Mouse (Mus musculus) CH12.LX (cell line): ENCODE data around the gene Lrriq3. TPM values are rescaled to one million over a fixed set of nuclear protein-coding genes. Genes with fewer than 3 reads are reported as not detected.

Experiments used
- DNase-seq: peaks from one replicate; pipeline ENCODE4 v3.0.0-alpha.2; 2013; ENCODE audit errors: extremely low read depth
- H3K27ac ChIP-seq: 2 replicates; pipeline ENCODE4 v1.5.1; 2012; ENCODE audit warnings: low read depth, mild to moderate bottlenecking, control low read depth, moderate library complexity; ENCODE audit not compliant: insufficient read depth
- H3K27me3 ChIP-seq: replicated peaks from 2 replicates; pipeline ENCODE3; 2012; ENCODE audit warnings: inconsistent platforms
- H3K36me3 ChIP-seq, 2 experiments: replicated peaks in 1 of 2; 2 replicates each; pipeline versions ENCODE3 to v1.6.1; 2012; ENCODE audit warnings: inconsistent platforms in 1 of 2, low read length in 1 of 2, mild to moderate bottlenecking in 1 of 2, mixed read lengths in 1 of 2, moderate library complexity in 1 of 2; ENCODE audit not compliant: control insufficient read depth in 1 of 2, insufficient read depth in 1 of 2
- H3K4me1 ChIP-seq, 2 experiments: 2 replicates each; pipeline ENCODE4 v1.6.1; 2012; ENCODE audit warnings: inconsistent platforms in 1 of 2, moderate library complexity in 1 of 2; ENCODE audit not compliant: insufficient read depth in 2 of 2, control insufficient read depth in 1 of 2
- H3K4me2 ChIP-seq: 2 replicates; pipeline ENCODE4 v1.6.1; 2012; ENCODE audit warnings: low read depth, mild to moderate bottlenecking, control low read depth; ENCODE audit not compliant: poor library complexity, insufficient read depth, severe bottlenecking
- H3K4me3 ChIP-seq, 3 experiments: fragments of 150-350 bp in 1 of 3; sonication (generic) in 1 of 3; replicated peaks in 1 of 3; 2 replicates each; pipeline versions ENCODE3 to v1.5.1; 2011 to 2012; ENCODE audit warnings: low read depth in 2 of 3, low read length in 2 of 3, mild to moderate bottlenecking in 2 of 3, moderate library complexity in 2 of 3, control low read depth in 1 of 3, improper control_type of control experiment in 1 of 3, inconsistent platforms in 1 of 3, mixed read lengths in 1 of 3; ENCODE audit not compliant: poor library complexity in 1 of 3
- H3K79me2 ChIP-seq: replicated peaks from 2 replicates; pipeline ENCODE4 v1.6.1; 2012; ENCODE audit warnings: mild to moderate bottlenecking, moderate library complexity; ENCODE audit not compliant: control insufficient read depth, poor library complexity, insufficient read depth, severe bottlenecking; ENCODE audit errors: extremely low read depth
- H3K9ac ChIP-seq: 2 replicates; pipeline ENCODE4 v1.6.1; 2012; ENCODE audit warnings: low read depth, mild to moderate bottlenecking, control low read depth, moderate library complexity; ENCODE audit not compliant: insufficient read depth
- H3K9me3 ChIP-seq: replicated peaks from 2 replicates; pipeline ENCODE3; 2012; ENCODE audit warnings: low read length, inconsistent platforms, mixed read lengths
- BHLHE40 ChIP-seq: IDR thresholded peaks from 2 replicates; pipeline ENCODE4 v1.6.1; 2011; ENCODE audit warnings: mild to moderate bottlenecking, low read depth, low read length, improper control_type of control experiment
- CHD1 ChIP-seq: IDR thresholded peaks from 2 replicates; pipeline ENCODE4 v1.6.1; 2012; ENCODE audit warnings: low read depth, low read length, improper control_type of control experiment, inconsistent platforms
- CHD2 ChIP-seq: IDR thresholded peaks from 2 replicates; pipeline ENCODE4 v1.6.1; 2011; ENCODE audit warnings: low read length, improper control_type of control experiment
- CTCF ChIP-seq, 2 experiments: IDR thresholded peaks in 1 of 2; conservative IDR thresholded peaks in 1 of 2; 2 replicates each; pipeline ENCODE4 v1.5.1; 2011 to 2012; ENCODE audit warnings: low read depth in 2 of 2, low read length in 2 of 2, improper control_type of control experiment in 1 of 2, inconsistent platforms in 1 of 2, mild to moderate bottlenecking in 1 of 2, moderate library complexity in 1 of 2
- ELF1 ChIP-seq: IDR thresholded peaks from 2 replicates; pipeline ENCODE4 v1.6.1; 2014; ENCODE audit warnings: low read depth, mild to moderate bottlenecking, inconsistent platforms, low read length, improper control_type of control experiment
- EP300 ChIP-seq: IDR thresholded peaks from 2 replicates; pipeline ENCODE4 v1.6.1; 2011; ENCODE audit warnings: low read length, improper control_type of control experiment
- ETS1 ChIP-seq: conservative IDR thresholded peaks from 2 replicates; pipeline ENCODE4 v1.6.1; 2012; ENCODE audit warnings: low read depth, mild to moderate bottlenecking, inconsistent platforms, low read length, improper control_type of control experiment, moderate library complexity
- GABPA ChIP-seq: IDR thresholded peaks from 2 replicates; pipeline ENCODE4 v1.6.1; 2012; ENCODE audit warnings: low read depth, low read length, improper control_type of control experiment, inconsistent platforms; ENCODE audit not compliant: insufficient replicate concordance
- HCFC1 ChIP-seq: IDR thresholded peaks from 2 replicates; pipeline ENCODE4 v1.6.1; 2012; ENCODE audit warnings: low read depth, mild to moderate bottlenecking, inconsistent platforms, low read length, improper control_type of control experiment
- IRF4 ChIP-seq: IDR thresholded peaks from 2 replicates; pipeline ENCODE4 v1.6.1; 2014; ENCODE audit warnings: low read depth, mild to moderate bottlenecking, inconsistent platforms, low read length, improper control_type of control experiment
- JUN ChIP-seq: IDR thresholded peaks from 2 replicates; pipeline ENCODE4 v1.6.1; 2011; ENCODE audit warnings: low read depth, mild to moderate bottlenecking, low read length, improper control_type of control experiment, moderate library complexity; ENCODE audit not compliant: insufficient read depth
- MEF2A ChIP-seq: IDR thresholded peaks from 2 replicates; pipeline ENCODE4 v1.6.1; 2014; ENCODE audit warnings: low read depth, mild to moderate bottlenecking, inconsistent platforms, low read length, improper control_type of control experiment, borderline replicate concordance
- MYC ChIP-seq: IDR thresholded peaks from 2 replicates; pipeline ENCODE4 v1.6.1; 2011; ENCODE audit warnings: low read depth, mild to moderate bottlenecking, improper control_type of control experiment, low read length
- NELFE ChIP-seq: IDR thresholded peaks from 2 replicates; pipeline ENCODE4 v1.6.1; 2011; ENCODE audit warnings: low read depth, low read length, improper control_type of control experiment
- NRF1 ChIP-seq: IDR thresholded peaks from 2 replicates; pipeline ENCODE4 v1.6.1; 2014; ENCODE audit warnings: low read depth, mild to moderate bottlenecking, inconsistent platforms, low read length, improper control_type of control experiment, moderate library complexity
- RCOR1 ChIP-seq: conservative IDR thresholded peaks from 2 replicates; pipeline ENCODE4 v1.6.1; 2012; ENCODE audit warnings: low read depth, mild to moderate bottlenecking, inconsistent platforms, low read length, improper control_type of control experiment
- SIN3A ChIP-seq: IDR thresholded peaks from 2 replicates; pipeline ENCODE4 v1.6.1; 2012; ENCODE audit warnings: low read length, improper control_type of control experiment, inconsistent platforms
- SMC3 ChIP-seq: IDR thresholded peaks from 2 replicates; pipeline ENCODE4 v1.6.1; 2011; ENCODE audit warnings: low read depth, low read length, improper control_type of control experiment
- TBP ChIP-seq: conservative IDR thresholded peaks from 2 replicates; pipeline ENCODE4 v1.6.1; 2011; ENCODE audit warnings: low read depth, low read length, improper control_type of control experiment
- TCF12 ChIP-seq: IDR thresholded peaks from 2 replicates; pipeline ENCODE4 v1.6.1; 2014; ENCODE audit warnings: low read depth, mild to moderate bottlenecking, inconsistent platforms, low read length, improper control_type of control experiment
- UBTF ChIP-seq: IDR thresholded peaks from 2 replicates; pipeline ENCODE4 v1.6.1; 2012; ENCODE audit warnings: low read depth, mild to moderate bottlenecking, inconsistent platforms, low read length, improper control_type of control experiment, moderate library complexity
- USF2 ChIP-seq: conservative IDR thresholded peaks from 2 replicates; pipeline ENCODE4 v1.6.1; 2011; ENCODE audit warnings: low read depth, low read length, improper control_type of control experiment
- ZKSCAN1 ChIP-seq: IDR thresholded peaks from 2 replicates; pipeline ENCODE4 v1.6.1; 2012; ENCODE audit warnings: low read depth, inconsistent platforms, low read length, improper control_type of control experiment, borderline replicate concordance
- ZNF384 ChIP-seq: IDR thresholded peaks from 2 replicates; pipeline ENCODE4 v1.6.1; 2012; ENCODE audit warnings: low read depth, low read length, improper control_type of control experiment, inconsistent platforms
- dilution Hi-C: fragments of 300-500 bp; cut with MboI; formaldehyde crosslinking; loops from 2 replicates; pipeline ENCODE4 v1.14.3; 2020; ENCODE audit warnings: low sequenced_read_pairs; ENCODE audit not compliant: extremely low pct_unique_long_range_greater_than_20kb, extremely low pct_ligation_motif_present
- in situ Hi-C: fragments of 300-500 bp; cut with MboI; formaldehyde crosslinking; loops from 3 replicates; pipeline ENCODE4 v1.14.3; 2019; ENCODE audit warnings: low sequenced_read_pairs, low pct_ligation_motif_present, low pct_unique_long_range_greater_than_20kb, mixed read lengths
- polyA plus RNA-seq: library from polyadenylated mRNA; unstranded; fragments of >175 nt; gene quantifications from 2 replicates; pipeline ENCODE4 v1.2.1, GENCODE M21; 2012; ENCODE audit warnings: low read depth; ENCODE audit not compliant: insufficient read length
- total RNA-seq, 2 experiments: library from RNA; depleted of rRNA; stranded (reverse); fragments of 300-350 nt in 1 of 2; fragments of >200 nt in 1 of 2; gene quantifications; 2 replicates each; pipeline ENCODE4 v1.2.3; 2012 to 2014

The Lrriq3 gene
- total and polyA plus RNA-seq, 3 experiments = 0.51 to 1.7 (median 0.68) TPM

- no peak overlapping the region for H3K4me3 ChIP-seq
- H3K4me1 ChIP-seq = no peaks in the 10 kb centered on the region
- TF ChIP-seq IRF4 = no peak
- TF ChIP-seq EP300 = no peak
- no peak for TF ChIP-seq USF2
- no peak for TF ChIP-seq RCOR1
- TF ChIP-seq ETS1 = no peak
- no peak for TF ChIP-seq MEF2A
- no peak for TF ChIP-seq TCF12
- no peak for TF ChIP-seq HCFC1
- no peak for TF ChIP-seq CHD2
- TF ChIP-seq CTCF (conservative IDR thresholded peaks at IDR 0.05 in 1 of 2, IDR thresholded peaks at IDR 0.05 in 1 of 2; ENCODE audit: low read depth in 2 of 2, low read length in 2 of 2) = no peak
- no peak for TF ChIP-seq TBP
- no peak for TF ChIP-seq SMC3
- no peak for TF ChIP-seq ELF1
- no peak for TF ChIP-seq ZNF384
- no peak for TF ChIP-seq JUN
- no peak for TF ChIP-seq SIN3A
- no peak for TF ChIP-seq CHD1
- TF ChIP-seq, all 38 proteins: peak for 0
- no peak overlapping the region for H3K27ac ChIP-seq
- DNase-seq = no peak
- H3K4me2 ChIP-seq = no peak overlapping the region
- H3K9me3 ChIP-seq = no peaks in the 10 kb centered on the region
- H3K9ac ChIP-seq = no peak overlapping the region
- no peaks in the 10 kb centered on the region for H3K36me3 ChIP-seq
- dilution Hi-C loops = no loop called here
- in situ Hi-C loops = no loop called here
- H3K27me3 ChIP-seq = no peaks in the 10 kb centered on the region
- H3K79me2 ChIP-seq = no peaks in the 10 kb centered on the region
Observed at GRCm38 (mm10) chr3:155141047-155141446, 47.8 kb downstream of the Lrriq3 start.

- no peak for DNase-seq
- dilution Hi-C loops (no loop called here), in situ Hi-C loops (no loop called here)
- Histone ChIP-seq H3K79me2 (no peaks in the 10 kb centered on the region), H3K4me1 (no peaks in the 10 kb centered on the region), H3K4me3 (no peak overlapping the region), H3K9ac (no peak overlapping the region), H3K9me3 (no peaks in the 10 kb centered on the region), H3K36me3 (no peaks in the 10 kb centered on the region), H3K4me2 (no peak overlapping the region), H3K27ac (no peak overlapping the region), H3K27me3 (no peaks in the 10 kb centered on the region)
- TF ChIP-seq CHD2 (no peak), BHLHE40 (no peak), UBTF (no peak), TBP (no peak), MEF2A (no peak), ZKSCAN1 (no peak), MYC (no peak), SIN3A (no peak), USF2 (no peak), HCFC1 (no peak), NRF1 (no peak), NELFE (no peak), GABPA (no peak)
Observed at GRCm38 (mm10) chr3:155144368-155144767, 51.1 kb downstream of the Lrriq3 start.
